Mouse (Mus musculus) T-helper 2 cell (primary cell): ENCODE data around the gene Sord.
"Not testable (repeated sequence)": the region's sequence is repeated elsewhere in the genome, so short reads cannot be mapped to it uniquely, and the experiment has no call there.

Experiments
- in situ Hi-C: fragments of 300-600 bp; cut with MboI, MseI; formaldehyde crosslinking; loops from one replicate; pipeline ENCODE4 v1.15.1; 2025; ENCODE audit warnings: high pct_unique_total_duplicates

The Sord gene

DNA sequence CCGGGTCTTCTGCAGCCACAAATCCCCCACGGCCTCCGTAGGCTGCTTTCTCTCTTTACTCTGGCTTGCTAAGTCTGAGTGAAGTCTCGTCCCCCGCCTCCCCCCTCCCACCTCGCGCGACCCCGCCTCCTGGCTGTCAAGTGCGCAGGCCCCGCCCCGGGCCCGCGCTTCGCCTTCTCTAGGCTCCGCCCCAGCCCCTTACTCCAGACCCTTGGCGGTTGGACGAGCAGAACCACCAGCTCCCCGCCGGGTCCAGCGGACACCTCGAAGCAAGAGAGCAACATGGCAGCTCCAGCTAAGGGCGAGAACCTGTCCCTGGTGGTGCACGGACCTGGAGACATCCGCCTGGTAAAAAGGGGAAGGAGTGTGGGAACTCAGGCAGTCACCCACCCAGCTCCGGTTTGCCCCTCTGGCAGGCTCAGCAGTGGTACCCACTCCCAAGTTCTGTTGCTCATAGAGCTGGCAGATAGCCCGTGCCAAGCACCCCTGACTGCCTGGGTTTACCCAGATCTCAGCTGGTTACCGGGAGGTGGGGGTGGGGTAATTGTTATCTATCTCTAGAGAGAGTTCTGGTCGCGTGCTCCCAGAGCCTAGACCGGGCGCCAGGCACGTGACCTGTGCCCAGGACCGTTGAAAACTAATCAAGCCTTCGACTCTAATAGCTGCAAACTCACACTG is at the start of gene Sord:
Sord (plus strand) TSS at position 139 of the 678 bp plus-strand sequence.
- in situ Hi-C loops: loop anchor here (10.0 kb wide), 1 partner anchor 170 kb away; no protein-coding TSS in a partner anchor

DNA sequence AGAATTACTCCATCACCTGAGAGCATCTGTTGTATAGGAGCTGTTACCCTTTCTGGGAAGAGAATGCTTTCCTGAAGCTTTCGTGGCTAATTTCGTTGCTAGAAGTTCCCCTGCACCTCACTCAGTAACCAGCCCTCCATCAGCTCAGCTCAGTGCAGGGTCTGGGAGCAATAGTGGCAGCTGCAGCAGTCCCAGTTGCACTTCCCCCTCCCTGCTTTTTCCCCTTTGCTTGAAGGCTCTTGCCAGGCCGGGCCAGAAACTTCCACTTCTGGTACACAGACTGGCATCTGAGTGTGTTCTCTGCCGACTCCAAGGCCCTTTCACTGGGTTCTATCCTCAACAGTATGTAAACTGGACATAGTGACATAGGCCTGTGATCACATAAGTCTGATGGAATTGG is 49.5 kb upstream of the Sord start:
- in situ Hi-C loops: no loop called here

DNA sequence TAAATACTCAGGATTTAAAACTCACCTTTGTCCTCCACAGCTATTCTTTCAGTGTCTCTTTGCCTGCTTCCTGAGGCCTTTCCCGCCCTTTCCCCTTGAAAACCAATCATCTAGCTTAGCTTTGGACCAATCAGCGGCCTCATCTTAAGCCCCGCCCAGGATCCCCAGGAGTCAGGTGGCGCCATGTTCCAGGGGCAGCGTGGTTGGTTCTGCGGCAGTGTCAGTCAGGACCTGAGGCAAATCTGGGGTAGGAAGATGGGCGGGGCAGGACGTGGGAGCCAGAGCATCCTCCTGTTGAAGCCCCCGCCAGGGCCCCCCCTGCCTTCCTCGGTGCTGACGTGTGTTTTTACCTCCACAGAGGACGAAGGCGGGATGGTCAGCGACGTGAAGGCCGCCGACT is 48.4 kb upstream of the Sord start, which contains the start of the genes Patl2 and Terb2:
Patl2 (minus strand) TSS at position 84 of the 400 bp plus-strand sequence.
Terb2 (plus strand) TSS at position 167 of the 400 bp plus-strand sequence.
- in situ Hi-C loops: no loop called here

DNA sequence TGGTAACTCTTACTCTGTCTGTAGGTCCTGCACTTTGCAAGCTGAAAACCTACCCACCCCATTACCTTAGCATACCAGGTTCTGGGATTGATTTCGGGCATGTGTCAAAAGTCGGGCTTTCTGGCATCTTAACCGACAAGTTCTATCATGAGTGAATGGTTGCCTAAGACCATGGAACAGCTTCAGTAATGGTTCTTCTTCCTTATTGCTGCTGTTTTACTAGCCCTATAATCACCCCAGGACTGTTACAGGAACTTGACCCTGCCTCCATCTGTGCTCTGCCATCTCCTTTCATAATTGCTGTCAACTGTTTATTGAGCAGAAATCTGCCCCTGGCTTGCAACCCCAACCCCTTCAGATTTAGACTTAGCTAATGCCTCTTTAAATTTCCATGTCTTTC is 47.8 kb upstream of the Sord start:
- in situ Hi-C loops: no loop called here

DNA sequence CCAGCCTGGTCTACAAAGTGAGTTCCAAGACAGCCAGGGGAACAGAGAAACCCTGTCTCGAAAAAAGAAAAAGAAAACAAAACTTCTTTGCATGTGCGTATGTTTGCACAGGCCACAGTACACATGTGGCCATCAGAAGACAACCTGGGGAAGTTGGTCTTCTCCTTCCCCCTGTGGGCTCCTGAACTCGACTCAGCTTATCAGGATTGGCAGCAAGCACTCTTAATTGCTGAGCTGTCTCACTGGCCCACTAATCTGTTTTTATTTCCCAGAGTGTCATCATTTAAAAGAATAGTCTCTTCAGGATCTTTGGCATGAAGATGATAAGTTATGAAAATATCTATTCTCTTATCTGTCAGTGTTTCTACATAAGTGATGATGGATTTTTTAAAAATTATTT is 42.7 kb upstream of the Sord start:
- in situ Hi-C loops: no loop called here

DNA sequence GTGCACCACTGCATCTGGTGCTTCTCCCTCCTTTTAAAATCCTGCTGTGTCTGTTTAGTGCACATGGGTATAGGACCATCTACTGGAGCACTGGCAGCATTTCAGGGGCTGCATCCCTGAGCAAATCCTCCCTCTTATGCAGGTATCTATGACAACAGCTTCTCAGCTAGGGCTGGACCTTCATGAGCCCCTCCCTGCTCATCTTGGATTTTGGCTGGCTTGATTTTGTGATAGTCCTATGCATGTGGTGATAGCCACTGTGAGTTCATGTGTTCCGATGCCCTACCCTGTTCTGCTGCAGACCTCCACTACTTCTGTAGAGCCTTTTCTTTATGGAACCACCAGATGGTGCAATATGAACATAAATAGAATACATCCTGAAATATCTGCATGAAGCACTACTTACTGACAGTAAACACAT is 40.0 kb upstream of the Sord start:
- in situ Hi-C loops: no loop called here

DNA sequence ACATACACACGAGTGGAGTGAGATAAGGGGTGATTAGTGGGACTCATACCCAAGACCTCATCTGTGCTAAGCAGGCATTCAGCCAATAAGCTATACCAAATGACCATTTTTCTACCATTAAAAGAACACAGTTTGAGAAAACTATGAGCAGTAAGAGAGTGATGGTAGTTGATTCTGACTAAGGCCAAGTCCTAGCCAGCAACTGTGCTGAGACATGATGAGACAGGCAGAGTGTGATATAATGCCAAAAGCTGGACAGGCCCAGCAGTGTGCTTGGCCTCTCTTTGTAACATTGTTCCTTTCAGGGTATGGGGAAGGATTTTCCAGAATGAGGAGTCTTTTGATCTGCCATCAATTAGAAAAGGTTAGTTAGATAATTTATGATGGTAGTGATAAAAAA is 33.0 kb upstream of the Sord start:
- in situ Hi-C loops: no loop called here

DNA sequence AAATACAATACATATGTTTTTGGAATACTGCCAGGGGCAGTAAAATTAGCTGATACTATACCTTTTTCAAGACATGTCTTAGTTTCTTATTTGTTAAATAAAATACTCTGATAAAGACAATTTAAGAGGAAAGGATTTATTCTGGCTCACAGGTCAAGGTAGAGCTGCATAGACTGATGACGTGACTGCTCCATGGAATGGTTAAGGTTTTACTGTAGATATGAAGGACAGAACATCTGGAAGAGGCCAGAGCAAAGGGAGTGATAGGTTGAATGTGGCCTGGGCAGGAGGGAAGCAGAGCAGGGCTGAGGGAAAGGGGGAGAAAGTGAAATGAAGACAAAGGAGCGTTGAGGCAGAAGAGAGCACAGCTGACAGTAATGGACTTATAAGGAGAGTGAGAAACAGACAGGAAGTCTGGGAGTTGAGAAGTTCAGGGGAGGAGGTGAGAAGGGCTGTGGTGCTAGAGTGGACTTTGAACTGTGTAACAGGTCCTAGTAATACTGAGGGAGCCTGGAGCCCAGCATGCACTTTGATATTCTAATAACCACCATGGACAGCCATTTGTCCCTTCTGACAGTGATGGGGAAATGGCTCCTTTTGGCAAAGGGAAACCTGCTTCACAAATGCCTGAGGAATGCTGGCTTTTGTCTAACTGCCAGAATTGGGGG is 28.0 kb upstream of the Sord start:
- in situ Hi-C loops: no loop called here

DNA sequence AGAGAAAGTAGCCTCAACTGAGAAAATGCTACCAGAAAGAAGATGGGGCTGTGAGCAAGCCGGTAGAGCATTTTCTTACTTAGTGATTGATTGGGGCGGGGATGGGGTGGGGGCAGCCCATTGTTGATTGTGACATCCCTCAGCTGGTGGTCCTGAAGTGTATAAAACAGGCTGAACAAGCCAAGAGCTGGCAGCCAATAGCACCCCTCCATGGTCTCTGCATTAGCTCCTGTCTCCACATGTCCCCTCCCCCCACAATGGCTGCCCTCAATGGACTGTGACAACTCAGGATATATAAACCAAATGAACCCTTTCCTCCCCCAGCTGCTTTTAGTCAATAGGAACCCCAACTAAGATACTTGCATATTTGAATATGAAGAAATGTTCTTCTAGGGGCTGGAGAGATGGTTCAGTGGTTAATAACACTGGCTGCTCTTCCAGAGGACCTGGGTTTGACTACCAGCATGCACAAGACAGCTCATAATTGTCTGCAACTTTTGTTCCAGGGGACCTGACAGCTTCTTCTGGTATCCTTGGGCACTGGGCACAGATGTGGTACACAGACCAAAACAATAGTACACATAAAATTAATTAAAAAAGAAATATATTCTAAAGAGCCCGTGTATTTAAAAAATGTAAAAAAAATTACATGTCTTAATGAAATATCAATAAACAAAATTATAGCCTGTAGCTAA is 23.9 kb upstream of the Sord start:
- in situ Hi-C loops: no loop called here

DNA sequence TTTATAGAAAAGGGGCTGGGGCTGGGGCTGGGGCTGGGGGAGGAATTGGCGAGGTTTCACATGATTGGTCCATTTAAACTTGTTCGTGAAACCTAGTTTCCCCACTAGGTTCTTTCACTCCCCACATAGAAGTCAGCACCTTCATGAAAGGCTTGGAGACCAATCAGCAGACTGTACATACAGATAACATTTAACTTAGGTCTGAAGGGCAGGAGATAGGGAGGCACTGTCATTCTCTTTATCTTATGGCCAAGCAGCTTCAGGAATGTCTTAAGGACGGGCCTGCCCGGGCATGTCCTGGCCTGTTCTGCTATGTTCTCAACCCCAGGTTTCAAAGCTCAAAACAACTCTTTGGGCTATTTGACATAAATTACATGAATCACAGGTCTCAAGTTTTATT is 17.5 kb upstream of the Sord start:
- in situ Hi-C loops: not testable (repeated sequence)

DNA sequence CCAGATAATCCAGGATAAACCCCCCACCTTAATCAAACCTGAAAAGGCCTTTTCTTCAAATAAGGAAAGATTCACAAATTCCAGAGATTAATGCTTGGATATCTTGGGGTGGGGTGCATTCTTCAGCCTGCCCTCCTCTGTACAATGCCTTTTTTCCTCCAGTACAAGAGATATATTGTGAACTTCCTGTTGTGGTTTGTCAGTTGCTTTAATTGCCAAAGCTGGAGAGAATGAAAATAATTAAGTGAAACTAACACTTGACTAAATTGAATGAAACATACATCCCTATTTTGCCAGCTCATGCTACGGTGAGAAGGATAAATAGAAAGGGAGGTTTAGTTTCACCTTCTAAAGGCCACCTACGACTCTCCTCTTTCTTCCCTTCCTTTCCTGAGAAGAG is 16.3 kb upstream of the Sord start:
- in situ Hi-C loops: no loop called here

DNA sequence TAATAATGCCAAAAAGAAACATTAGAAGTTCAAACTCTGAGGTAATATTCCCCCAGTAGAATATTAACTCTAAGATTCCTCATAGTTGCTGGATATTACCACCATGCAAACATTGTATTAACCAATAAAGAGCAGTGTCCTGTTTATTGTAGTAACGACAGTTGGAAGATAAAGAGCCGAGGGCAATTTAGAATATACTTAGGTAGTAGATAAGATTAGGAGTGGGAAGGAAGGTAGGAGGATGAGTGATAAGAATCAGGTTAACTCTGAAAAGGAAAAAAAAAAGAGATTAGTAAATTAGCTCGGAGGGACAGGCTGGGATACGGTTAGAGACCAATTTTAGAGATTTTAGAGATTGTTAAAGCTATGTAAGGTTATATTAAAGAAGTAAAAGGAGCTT is 13.2 kb upstream of the Sord start:
- in situ Hi-C loops: no loop called here

DNA sequence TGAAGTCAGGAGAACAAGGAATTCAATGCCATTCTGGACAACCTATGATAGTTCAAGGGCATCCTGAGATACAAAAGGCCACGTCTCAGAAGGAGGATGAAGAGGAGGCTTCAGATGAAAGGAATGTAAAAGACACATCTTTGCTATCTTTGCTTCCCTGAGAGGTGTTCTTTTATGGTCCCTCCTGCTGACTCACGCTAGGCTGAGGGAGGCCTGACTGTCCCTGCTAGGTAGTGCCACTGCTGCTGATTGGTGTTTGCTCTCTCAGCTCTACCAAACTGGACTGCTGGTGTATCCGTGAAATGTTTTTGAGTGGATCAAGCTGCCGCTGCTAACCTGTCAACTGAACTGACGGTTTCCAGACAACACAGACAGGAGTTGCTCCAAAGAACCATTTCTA is 12.8 kb upstream of the Sord start:
- in situ Hi-C loops: no loop called here

DNA sequence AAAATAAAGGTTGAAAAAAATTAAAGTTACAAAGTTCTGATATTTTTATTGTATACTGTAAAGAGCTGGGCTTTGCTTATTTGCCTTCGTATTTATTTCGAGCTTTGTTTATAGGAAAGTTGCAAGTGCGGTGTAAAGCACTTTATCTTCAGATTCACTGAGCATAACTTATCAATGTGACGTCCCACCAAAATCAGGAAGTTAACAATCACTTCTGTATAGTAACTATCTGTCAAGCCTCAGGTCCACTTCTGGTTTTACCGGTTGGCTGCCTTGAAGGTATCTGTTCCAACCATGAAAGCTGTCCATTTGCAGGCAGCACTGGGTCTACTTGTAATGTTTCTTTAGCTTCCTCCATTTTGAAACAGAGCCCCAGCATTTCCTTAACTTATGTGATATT is 12.3 kb upstream of the Sord start:
- in situ Hi-C loops: no loop called here

DNA sequence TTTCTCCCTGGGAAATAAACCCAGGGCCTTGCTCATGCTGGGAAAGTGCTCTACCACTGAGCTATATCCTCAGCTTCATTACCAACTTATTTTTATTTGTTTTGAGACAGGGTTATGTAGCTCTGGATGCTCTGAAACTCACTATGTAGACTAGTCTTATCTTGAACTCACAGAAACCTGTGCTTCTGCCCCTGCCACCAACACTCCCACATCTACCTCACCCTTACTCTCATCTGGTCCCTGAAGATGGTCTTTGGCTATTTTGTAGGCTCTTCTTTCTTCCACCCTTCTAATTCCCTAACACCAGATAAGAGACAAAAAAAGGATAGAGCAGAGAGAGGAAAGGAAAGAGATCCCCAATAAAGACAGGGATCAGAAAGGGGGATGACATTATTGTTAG is 10.9 kb upstream of the Sord start:
- in situ Hi-C loops: no loop called here

DNA sequence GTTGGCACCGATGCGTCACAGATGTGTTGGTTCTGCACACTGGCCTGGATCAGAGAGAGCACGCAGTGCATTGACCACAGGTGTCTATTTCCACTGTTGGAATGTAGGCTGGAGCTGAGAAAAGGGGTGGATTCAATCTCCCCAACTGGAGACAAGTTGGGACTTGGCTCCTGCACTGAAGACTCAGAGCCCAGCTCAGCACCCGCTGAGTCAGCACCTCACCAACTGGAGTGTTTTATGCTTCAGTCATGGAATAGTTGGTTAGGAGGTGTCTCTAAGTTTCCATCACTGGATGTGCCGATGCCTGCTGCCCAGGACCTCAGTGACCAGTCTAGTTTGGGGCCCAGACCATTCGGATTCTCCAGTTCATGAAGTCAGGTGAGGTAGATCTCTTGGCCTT is 4.2 kb upstream of the Sord start:
- in situ Hi-C loops: loop anchor here (10.0 kb wide), 1 partner anchor 166 kb away; no protein-coding TSS in a partner anchor

DNA sequence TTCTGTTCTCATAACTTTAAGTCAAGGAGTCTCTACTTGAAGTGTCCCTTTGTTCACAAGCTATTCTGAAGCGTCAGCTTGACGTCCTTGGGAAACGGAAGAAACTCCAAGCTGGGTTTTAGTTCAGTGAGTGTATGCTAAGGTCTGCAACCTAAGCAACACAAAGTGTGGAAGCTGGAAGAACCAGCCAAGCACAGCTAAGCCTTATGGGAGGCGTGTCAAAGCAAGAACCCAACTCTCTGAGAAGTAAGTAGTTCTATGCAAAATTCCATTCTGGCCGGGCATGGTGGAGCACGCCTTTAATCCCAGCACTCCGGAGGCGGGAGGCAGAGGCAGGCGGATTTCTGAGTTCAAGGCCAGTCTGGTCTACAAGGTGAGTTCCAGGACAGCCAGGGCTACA is 2.9 kb upstream of the Sord start:
- in situ Hi-C loops: loop anchor here (10.0 kb wide), 1 partner anchor 167 kb away; no protein-coding TSS in a partner anchor

DNA sequence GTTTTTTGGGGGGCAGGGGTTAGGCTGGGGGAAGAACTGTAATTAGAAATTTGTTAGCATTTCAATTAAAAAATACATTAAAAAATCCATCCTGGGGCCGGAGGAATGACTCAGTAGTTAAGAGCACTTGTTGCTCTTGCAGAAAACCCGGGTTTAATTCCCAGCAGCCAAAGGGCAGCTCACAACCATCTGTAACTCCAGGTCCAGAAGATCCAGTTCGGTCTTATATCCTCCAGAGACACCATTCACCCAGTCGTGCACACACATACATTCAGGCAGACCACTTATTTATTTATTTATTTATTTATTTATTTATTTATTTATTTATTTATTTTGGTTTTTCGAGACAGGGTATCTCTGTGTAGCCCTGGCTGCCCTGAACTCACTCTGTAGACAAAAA is 1.2 kb upstream of the Sord start:
- in situ Hi-C loops: loop anchor here (10.0 kb wide), 1 partner anchor 169 kb away; no protein-coding TSS in a partner anchor

DNA sequence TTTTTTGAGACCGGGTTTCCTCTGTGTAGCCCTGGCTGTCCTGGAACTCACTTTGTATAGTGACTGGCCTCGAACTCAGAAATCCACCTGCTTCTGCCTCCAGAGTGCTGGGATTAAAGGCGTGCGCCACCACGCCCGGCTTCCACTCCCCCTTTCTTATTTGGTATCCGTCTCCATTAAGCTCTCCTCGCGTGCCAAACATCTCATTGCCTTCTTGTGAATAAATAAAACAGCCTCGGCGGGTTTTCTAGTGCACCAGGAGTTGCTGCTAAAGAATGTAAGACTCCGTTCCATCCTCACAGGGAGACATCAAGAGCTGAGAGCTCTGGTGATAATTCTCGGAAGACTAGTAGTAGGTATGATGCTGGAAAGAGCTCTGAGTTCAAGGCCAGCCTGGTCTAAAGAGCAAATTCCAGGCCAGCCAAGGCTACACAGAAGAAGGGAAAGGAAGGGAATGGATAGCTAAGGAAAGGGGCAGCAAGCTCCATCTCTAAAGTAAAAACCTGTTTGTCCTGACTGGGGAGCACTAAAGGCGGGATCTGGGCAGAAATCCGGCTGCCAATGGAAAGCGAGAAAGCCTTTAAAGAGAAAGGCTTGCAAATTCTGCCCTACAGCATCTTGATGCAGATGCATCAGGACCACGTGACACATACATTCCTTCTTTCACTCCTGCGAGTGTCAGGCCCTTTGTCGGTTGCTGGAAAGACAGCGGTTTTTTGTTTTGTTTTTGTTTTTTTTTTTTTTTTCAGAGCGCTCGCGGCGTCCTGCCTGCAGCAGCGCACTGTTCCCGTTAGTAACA is 591 bp upstream of the Sord start:
- in situ Hi-C loops: loop anchor here (10.0 kb wide), 1 partner anchor 169 kb away; no protein-coding TSS in a partner anchor

DNA sequence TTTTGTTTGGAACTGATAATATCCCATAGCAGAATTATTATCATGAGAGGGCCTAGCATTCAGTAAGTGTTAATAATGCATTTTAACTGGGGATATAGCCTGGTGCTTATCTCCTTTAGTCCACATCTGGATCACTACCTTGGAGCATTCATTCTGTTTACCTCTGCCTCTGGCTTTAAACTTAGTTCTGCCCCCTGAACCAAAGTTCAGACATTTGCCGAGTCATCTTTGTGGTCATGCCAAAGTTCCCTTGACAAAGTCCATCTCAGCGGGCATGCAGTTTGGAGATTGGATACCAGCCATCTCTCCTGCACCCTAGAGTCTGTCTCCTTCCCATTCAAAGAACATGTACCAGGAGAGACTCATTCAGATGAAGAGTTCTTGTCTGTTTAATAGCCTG is 876 bp downstream of the Sord start:
- in situ Hi-C loops: loop anchor here (10.0 kb wide), 1 partner anchor 171 kb away; no protein-coding TSS in a partner anchor

DNA sequence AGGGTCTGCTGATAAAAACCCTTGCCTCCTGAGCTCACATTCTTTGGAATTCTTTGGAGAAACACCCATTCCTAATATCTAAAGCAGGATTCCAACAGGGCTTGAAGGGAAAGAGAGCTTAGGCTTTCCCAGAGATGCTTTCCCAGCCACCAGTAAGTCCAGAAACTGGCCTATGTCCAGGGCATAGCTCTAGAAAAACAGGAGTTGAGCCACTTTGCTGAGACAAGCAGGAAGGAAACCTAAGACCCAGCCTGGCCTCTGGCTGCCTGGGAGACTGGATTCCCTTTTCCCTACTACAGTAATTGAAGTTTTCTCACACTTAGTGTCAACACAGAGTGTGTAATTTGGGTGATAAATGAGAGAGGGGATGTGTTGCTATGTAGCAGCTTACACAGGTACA is 1.8 kb downstream of the Sord start:
- in situ Hi-C loops: loop anchor here (10.0 kb wide), 1 partner anchor 172 kb away; no protein-coding TSS in a partner anchor
